Mouse (Mus musculus) large intestine, adult 2 months (tissue): ENCODE measurements around the gene Ttc6. TPM values are rescaled to one million over a fixed set of nuclear protein-coding genes. Genes with fewer than 3 reads are reported as not detected.

ENCODE experiments used
- DNase-seq: peaks from one replicate; pipeline ENCODE4 v3.0.0-alpha.2; 2012; ENCODE audit warnings: low read depth, low spot score
- whole genome bisulfite sequencing: fragments of 180-500 bp; shearing (Covaris S2); methylation state at CpG from one replicate; pipeline ENCODE4 v1.1.7; 2018; 5-methylcytosine and 5-hydroxymethylcytosine counted together
- polyA plus RNA-seq: library from polyadenylated mRNA; depleted of rRNA; stranded (reverse); fragments of >200 nt; gene quantifications from 2 replicates; pipeline ENCODE4 v1.2.3, GENCODE M21; 2012; rRNA removed

Ttc6 gene
- polyA plus RNA-seq, 1 experiment = 0.33 TPM

DNA sequence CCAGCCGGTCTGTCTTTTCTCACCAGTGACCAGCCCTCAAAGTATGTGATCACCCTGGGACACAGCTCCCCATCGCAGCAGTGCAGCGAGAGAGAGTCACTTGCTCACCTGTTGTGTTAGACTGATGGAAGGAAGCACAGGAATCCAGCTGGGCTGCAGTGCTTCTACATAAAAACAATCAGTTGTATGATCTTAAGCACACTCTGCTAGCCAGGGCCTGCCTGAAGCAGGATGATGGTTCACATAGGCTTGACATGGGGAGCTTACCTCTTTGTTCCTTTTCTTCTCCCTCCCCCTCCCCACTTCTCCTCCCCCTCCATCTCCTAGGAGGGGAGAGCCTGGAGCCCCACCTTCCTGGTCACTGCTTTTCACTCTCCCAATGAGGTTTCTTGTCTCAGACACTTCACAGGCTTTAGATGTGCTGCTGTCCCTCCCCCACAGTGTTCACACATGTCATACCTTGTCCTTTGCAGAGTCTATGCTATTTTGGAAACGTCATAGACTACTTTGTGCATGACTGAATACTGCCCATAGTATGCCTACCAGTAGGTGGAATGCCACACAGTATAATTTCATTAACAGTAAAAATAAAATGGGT lies 60.2 kb downstream of the Ttc6 start:
- 49% methylated on average over 4 of the region's 4 CpGs for WGBS
- DNase-seq = no peak

DNA sequence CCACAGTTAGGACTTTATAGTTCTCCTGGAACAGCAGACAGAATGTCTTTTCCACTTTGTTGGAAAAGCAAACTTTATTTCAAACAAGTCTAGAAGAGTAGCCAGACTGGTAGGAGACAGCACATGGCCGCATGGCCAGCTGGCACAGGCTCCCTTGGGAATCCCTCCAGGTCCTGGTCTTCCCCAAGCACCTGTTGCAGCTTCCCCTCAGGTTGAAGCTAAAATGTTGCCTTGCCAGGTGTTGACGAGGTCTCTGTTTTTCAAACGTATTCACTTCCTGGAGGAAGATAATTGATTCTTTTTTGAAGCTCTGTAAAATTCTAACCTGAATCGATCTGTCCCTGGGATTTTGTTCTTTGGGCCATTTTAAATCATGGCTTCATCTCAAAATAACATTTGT lies 86.1 kb downstream of the Ttc6 start:
- WGBS = 41% methylated on average over 4 of the region's 4 CpGs
- no peak for DNase-seq

DNA sequence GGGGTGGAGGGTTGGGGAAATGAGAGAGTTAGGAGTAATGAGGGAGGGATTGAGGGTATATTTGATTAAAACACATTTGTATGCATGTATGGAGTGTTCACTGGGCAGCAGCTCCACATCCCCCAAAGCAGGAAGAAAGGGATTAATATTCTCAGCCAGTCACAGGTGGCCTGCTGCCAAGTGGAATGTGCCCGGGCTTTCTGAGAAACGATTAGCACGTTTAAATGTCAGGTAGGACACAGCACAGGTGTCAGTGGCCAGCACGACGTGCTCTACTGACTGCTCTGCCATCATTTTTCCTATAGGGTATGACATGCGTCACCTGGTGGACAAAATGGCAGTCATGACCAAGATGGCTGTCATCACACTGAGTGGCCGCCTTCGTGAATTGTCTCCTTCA lies 86.8 kb downstream of the Ttc6 start:
- DNase-seq = no peak
- 50% methylated on average over 8 of the region's 8 CpGs for WGBS

DNA sequence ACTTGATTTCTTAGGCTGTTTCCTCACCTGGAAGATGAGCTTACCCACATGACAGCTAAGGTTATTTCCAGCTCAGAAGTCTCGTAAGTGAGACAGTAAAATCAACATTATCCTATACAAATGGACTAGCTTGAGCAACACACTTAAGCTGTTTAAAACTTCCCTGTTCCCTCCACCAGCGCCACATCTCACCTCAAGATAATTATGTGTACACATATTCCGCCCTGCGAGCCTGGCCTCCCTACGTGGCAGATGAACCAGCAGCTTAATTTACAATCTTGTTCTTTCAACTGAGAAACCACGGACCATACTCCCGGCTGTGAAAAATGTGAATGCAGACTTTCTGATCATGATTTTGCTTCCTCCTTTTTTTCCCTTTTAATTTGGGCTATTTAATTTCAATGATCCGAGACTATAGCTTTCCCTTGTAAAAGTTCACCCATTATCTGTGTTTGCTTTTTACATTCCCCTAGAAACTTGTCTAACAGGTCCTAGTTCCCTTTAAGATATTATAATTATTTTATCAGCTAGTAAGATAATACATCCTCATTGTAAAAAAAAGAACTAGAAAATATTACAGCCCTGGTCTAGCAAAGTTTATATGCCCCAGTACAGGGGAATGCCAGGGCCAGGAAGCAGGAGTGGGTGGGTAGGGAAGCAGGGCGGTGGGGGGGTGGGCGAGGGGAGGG lies 99.2 kb downstream of the Ttc6 start:
- 18% methylated on average over 10 of the region's 10 CpGs for WGBS
- DNase-seq = no peak

DNA sequence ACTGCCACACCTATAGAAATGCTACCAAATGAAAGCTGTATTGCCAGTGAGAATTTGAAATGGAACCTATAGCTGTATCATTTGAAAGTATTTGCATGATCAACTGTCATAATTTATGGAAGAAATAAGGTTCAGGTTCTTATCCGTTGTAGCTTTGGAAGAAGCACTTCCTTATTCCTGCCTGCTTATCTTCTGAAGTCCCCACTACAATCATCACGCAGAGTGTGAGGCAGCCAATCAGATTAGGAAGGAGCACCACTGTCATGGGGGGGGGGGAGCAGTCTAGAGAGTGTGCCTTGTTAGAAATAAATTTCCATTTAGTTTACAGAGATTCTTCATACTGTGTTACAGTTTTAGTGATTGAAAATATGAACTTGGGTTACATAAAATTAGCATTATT lies 108.5 kb downstream of the Ttc6 start:
- DNase-seq = no peak
- WGBS = 71% methylated on average over 2 of the region's 2 CpGs

DNA sequence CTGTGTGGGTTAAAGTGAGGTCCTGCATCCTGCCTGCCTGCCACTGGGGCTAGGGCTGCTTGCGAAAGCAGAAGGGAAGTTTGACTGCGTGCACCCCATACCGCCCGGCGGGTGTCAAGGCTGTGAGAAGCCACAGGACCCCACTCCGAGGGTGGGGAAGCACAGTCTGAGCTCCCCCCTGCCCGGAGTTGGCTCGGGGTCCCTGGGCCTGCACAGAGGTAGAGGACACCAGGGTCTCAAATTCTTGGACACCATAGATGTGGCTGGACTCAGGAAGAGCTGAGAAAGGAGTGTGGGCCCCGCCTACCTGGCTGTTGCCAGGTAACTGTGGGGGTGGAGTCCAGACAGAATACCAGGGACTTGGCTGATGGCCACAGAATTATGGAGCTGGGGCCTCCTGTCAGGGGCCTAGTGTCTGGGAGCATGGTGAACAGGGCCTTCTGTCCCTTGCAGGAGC lies 121.1 kb downstream of the Ttc6 start:
- 43% methylated on average over 9 of the region's 9 CpGs for WGBS
- no peak for DNase-seq

DNA sequence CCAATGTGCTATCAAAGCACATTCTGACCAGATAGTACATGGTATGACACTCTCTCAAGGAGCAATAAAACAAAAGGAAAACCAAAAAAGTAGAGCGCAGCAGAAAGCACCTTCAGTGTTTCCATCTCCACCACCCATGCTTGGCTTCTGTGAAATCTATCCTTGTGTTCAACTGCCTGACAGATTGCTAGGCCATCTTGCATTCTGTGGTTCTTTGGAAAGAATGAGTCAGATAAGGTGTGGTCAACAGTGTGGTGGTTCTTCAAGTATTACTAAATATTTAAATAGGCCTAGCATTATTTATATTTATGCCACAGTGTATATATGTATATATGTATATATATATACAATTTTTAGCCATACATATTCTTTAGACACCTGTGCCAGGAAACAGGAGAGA lies 146.1 kb downstream of the Ttc6 start:
- WGBS = 94% methylated on average over 1 of the region's 1 CpGs
- DNase-seq = no peak

DNA sequence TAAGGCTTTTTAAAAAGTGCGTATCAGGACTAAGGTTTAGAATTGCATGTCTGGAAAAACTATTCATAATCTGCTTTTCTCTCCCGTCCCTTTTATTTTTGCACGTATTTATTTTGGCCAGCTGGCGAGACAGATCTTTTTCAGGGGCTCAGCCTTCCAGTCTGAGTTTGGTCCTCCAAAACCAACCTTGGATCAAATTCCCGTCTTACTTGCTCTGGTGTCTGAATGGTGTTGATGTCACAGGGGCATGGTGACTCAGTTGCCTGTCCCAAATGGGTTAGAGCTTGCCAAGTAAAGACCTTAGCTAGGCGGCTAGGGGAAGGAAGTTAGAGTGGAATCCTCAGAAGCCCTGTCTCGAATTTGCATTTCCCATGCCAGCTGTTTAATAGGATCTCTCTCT lies 200.8 kb downstream of the Ttc6 start:
- 86% methylated on average over 7 of the region's 7 CpGs for WGBS
- DNase-seq = no peak

DNA sequence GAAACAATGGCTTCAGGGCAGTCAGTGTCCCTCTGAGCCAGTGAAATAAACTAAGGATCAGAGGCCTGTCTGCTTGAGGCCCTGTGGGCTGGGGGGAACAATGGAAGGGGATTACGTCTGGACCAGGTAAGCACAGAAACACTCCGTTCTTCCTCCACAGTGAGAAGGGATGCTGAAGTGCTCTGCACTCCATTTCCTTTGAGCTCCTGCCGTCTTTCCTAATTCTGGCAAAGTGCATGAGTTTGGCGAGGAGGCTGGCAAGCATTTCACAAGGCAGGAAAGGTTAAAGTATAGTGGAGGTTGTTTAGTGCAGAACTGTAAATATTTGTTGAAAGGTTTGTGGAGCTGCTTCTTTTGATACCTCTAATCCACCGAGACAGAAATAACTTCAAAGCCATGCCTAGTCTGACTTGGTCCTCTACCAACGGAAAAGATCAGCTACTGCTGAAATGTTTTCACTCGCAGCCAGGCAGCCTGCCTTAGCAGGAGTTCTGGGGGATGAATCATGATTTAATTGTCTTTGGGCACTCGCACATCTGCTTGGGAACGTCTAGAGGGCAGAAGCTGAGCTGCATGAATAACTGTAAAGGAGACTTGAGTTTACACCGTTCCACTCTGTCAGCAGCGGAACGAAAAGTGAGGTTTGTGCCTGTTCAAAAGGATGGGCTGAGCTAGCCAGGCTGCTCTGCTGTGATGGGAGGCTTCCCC lies 212.5 kb downstream of the Ttc6 start:
- DNase-seq = no peak

DNA sequence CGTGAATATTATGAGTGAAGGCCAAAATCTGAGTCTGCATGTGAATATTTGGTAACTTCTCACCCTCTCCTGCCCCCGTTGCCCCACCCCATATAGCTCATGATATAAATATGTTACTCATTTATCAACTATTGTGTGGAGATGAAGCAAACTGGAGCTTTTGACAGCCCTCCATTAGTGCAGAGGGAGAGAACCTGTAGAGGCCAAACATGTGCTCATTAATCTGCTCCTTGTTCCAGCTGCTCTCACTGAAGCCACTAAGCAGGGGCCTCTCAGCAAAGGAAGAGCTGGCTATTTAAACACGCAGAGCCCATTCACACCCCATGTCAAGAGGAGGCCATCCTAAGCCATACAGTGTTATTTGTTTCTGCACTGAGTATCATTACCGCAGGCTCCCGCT lies 218.0 kb downstream of the Ttc6 start:
- 66% methylated on average over 5 of the region's 5 CpGs for WGBS
- no peak for DNase-seq

More for the DNA sequence above, 212.5 kb downstream of the Ttc6 start:
- 6% methylated on average over 12 of the region's 12 CpGs for WGBS

DNA sequence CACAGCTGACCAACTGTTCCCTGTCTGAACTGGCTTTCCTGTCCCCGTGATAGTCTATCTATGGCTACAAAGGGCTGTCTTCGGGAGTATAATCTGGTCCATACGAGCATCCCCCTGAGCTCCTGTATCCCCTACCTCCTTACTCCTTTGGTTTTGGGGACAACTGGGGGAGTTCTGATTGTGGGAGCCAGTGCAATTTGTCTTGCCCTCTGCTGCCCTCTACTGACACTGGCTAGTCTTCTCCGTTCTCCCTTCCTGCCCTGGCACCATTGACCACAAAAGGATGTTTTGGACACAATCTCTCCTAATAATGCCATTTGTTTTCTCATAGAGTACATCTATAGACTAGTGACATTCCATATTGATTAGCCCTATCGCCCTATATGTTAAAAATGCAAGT lies 223.6 kb downstream of the Ttc6 start:
- DNase-seq = no peak
- 35% methylated on average over 5 of the region's 5 CpGs for WGBS

Other genes starting within 250 kb of the Ttc6 start
- 10.7 and 11.2 TPM in 2 replicates for gene Foxa1, start 17.2 kb upstream of the Ttc6 start, polyA plus RNA-seq